Mouse (Mus musculus) embryonic fibroblast, embryonic 13.5 days (primary cell): ENCODE results near the gene Zfp981. TPM values are rescaled to one million over a fixed set of nuclear protein-coding genes. Genes with fewer than 3 reads are reported as not detected.
"Not testable (repeated sequence)": the region's sequence is repeated elsewhere in the genome, so short reads cannot be mapped to it uniquely, and the experiment has no call there.

ENCODE experiments used
- H3K27ac ChIP-seq: 2 replicates; pipeline ENCODE4 v1.5.1; 2012; ENCODE audit warnings: low read length, control low read depth, inconsistent platforms; ENCODE audit not compliant: insufficient read depth
- H3K4me1 ChIP-seq: 2 replicates; pipeline ENCODE4 v1.6.1; 2011; ENCODE audit warnings: low read length; ENCODE audit not compliant: control insufficient read depth, insufficient read depth
- H3K4me3 ChIP-seq: 2 replicates; pipeline ENCODE4 v1.5.1; 2011; ENCODE audit warnings: mild to moderate bottlenecking, control low read depth, low read length; ENCODE audit not compliant: insufficient read depth
- CTCF ChIP-seq: IDR thresholded peaks from 2 replicates; pipeline ENCODE4 v1.5.1; 2011; ENCODE audit warnings: mild to moderate bottlenecking, control low read depth, low read length, moderate library complexity, borderline replicate concordance; ENCODE audit not compliant: insufficient read depth
- POLR2A ChIP-seq: IDR thresholded peaks from 2 replicates; pipeline ENCODE4 v1.6.1; 2011; ENCODE audit warnings: low read depth, mild to moderate bottlenecking, control low read depth, low read length, moderate library complexity
- polyA plus RNA-seq: library from polyadenylated mRNA; stranded (reverse); fragments of >200 nt; gene quantifications from 2 replicates; pipeline ENCODE4 v1.2.4, GENCODE M21; 2011; ENCODE audit warnings: low read depth; ENCODE audit not compliant: missing spikeins, insufficient read length

Gene Zfp981
- polyA plus RNA-seq, 1 experiment = not detected

DNA sequence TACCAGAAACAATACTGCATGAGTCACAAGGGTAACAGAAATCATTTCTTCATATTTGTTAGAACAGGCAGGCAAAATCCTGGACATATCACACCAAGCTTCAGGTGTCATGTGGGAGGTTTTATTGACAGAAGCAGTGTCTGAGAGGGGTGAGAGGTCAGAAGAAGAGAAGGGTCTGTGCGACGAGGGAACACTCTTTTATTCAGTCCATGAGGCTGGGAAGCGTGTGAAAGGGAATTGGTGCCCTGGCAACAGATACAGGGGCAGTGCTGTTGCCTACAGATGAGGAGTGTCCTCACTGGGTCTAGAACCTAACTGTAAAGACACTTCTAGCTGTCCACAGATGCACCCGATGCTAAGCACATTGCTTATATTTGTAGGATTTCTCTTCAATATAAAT is 6.8 kb upstream of the Zfp981 start:
- no peaks in the 10 kb centered on the region for H3K4me1 ChIP-seq
- no peak for TF ChIP-seq POLR2A
- TF ChIP-seq CTCF = no peak
- H3K4me3 ChIP-seq = no peak overlapping the region
- H3K27ac ChIP-seq = no peak overlapping the region

DNA sequence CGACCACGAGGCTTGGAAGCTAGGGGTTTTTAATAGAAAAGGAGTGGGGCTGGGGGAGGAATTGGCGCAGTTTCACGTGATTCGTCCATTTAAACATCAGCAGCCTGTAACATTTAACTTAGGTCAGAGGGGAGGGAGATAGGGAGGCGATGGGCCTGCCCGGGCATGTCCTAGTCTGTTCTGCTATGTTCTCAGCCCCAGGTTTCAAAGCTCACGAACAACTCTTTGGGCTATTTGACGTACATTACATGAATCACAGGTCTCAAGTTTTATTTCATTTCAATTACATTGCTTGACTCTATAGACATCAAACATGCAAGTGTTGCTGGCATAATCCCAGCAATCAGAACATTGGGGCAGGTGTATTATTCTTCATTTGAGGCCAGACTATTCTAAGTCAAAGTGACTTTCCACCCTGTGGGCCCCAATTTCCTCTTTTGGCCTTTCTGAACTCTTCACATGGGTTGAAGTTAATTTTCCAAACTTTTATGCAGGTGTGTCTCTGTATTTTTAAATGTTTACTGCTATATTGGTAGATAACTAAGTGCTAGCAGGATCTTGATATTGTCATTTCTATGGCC is 4.0 kb upstream of the Zfp981 start:
- not testable (repeated sequence) for H3K4me3 ChIP-seq, H3K27ac ChIP-seq, H3K4me1 ChIP-seq

DNA sequence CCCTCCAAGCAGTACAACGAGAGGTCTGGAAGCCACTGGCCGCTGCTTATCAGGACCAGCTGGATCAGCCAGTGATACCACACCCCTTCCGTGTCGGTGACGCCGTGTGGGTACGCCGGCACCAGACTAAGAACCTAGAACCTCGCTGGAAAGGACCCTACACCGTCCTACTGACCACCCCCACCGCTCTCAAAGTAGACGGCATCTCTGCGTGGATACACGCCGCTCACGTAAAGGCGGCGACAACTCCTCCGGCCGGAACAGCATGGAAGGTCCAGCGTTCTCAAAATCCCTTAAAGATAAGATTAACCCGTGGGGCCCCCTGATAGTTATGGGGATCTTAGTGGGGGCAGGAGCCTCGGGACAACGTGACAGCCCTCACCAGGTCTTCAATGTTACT is 7.2 kb downstream of the Zfp981 start:
- H3K27ac ChIP-seq, H3K4me3 ChIP-seq, H3K4me1 ChIP-seq: not testable (repeated sequence)

DNA sequence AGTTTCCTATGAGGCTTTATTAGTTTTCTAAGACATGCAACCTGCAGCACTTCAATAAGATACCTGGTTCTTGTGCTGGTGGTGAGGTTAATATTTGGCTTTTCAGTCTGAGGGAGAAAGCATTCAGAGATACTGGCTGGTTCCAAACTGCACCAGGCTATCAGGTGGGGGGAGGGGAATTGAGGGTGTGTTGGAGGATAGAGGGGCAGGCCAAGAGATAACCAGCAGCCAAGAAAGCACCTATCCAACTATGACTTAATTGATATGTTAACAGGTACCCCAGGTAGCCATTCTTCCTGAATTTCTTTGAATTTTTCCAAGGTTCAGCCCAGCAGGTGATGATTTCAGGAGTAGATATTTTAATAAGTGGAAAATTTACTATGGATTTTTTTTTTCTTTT is 10.0 kb downstream of the Zfp981 start:
- not testable (repeated sequence) for H3K4me1 ChIP-seq, H3K4me3 ChIP-seq, H3K27ac ChIP-seq

DNA sequence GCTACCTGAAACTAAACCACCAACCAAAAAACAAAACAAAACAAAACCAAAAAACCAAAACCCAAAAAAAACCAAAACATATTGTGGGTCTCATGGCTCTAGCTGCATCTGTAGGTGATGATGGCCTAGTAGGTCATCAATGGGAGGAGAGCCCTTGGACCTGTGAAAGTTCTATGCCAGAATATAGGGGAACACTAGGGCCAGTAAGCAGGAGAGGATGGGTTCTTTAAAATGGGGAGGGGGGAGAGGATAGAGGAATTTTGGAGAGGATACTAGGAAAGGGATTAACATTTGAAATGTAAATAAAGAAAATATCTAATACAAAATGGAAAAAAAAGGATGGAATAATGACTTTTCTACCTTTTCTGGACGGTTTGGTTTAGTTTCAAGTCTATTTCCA is 14.6 kb downstream of the Zfp981 start:
- Histone ChIP-seq H3K27ac (no peak overlapping the region), H3K4me1 (no peaks in the 10 kb centered on the region), H3K4me3 (no peak overlapping the region)
- no peak for TF ChIP-seq POLR2A
- no peak for TF ChIP-seq CTCF

DNA sequence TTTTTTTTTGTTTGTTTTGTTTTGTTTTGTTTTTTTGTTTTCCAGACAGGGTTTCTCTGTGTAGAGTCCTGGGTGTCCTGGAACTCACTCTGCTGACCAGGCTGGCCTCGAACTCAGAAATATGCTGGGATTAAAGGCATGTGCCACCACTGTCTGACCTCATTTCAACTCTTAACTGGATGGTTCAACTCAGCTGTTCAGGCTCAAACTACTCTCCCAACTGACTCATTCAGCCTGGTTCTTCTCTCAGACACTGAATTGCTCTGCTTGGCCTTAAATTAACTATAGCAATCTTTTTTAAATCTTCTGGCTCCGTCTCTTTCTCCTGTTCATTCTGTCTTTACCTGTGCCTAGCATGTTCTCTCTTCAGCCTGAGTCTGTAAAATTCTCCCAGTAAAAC is 15.3 kb downstream of the Zfp981 start:
- not testable (repeated sequence) for H3K4me3 ChIP-seq, H3K4me1 ChIP-seq, H3K27ac ChIP-seq

DNA sequence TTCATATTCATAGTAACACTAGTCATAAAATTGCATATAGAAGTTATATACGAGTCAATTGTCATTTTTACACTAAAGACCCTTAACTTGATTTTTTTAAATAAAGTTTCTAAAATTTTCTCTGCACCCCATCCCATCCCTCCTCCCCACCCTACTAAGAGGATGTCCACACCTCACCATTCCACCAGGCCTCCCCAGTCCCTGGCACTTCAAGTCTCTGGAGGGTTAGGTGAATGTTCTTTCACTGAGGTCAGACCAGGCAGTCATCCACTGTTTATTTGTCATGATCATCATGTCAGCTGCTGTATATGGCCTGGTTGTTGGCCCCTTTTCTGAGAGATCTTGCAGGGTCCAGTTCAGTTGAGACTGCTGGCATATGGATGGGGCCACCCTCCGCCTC is 18.9 kb downstream of the Zfp981 start:
- TF ChIP-seq POLR2A = no peak
- TF ChIP-seq CTCF = no peak
- Histone ChIP-seq H3K27ac (no peak overlapping the region), H3K4me3 (no peak overlapping the region), H3K4me1 (no peaks in the 10 kb centered on the region)

DNA sequence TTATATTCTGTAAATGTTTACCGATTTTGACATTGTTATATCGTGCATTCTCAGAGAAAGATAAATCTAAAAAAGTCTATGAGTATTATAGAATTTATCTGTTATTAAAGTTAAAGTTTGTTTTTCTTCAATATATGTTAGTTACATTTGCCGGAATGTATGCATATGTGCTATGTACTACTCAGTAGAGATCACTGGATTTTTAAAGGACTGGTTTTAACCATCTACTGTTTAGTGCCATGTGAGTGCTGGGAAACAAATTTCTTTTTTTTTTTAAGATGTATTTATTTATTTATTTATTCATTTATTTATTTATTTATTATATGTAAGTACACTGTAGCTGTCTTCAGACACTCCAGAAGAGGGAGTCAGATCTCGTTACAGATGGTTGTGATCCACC is 32.7 kb downstream of the Zfp981 start:
- H3K27ac ChIP-seq = no peak overlapping the region
- H3K4me3 ChIP-seq = no peak overlapping the region
- TF ChIP-seq CTCF = no peak
- TF ChIP-seq POLR2A = no peak
- no peaks in the 10 kb centered on the region for H3K4me1 ChIP-seq

DNA sequence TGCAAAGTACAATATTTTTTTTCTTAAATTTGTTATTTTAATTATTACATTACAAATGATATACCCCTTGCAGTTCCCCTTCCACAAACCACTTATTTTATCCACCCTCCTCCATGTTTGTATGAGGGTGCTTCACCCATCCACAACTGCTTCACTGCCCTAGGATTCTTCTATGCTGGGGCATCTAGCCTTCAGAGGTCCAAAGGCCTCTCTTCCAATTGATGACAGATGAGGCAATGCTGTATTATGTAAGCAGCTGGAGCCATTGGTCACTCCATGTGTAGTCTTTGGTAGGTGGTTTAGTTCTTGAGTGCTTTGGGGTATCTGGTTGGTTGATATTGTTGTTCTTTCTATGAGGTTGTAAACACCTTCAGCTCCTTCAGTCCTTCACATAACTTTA is 34.1 kb downstream of the Zfp981 start:
- Histone ChIP-seq H3K4me1 (no peaks in the 10 kb centered on the region), H3K27ac (no peak overlapping the region), H3K4me3 (no peak overlapping the region)
- TF ChIP-seq POLR2A = no peak
- no peak for TF ChIP-seq CTCF

DNA sequence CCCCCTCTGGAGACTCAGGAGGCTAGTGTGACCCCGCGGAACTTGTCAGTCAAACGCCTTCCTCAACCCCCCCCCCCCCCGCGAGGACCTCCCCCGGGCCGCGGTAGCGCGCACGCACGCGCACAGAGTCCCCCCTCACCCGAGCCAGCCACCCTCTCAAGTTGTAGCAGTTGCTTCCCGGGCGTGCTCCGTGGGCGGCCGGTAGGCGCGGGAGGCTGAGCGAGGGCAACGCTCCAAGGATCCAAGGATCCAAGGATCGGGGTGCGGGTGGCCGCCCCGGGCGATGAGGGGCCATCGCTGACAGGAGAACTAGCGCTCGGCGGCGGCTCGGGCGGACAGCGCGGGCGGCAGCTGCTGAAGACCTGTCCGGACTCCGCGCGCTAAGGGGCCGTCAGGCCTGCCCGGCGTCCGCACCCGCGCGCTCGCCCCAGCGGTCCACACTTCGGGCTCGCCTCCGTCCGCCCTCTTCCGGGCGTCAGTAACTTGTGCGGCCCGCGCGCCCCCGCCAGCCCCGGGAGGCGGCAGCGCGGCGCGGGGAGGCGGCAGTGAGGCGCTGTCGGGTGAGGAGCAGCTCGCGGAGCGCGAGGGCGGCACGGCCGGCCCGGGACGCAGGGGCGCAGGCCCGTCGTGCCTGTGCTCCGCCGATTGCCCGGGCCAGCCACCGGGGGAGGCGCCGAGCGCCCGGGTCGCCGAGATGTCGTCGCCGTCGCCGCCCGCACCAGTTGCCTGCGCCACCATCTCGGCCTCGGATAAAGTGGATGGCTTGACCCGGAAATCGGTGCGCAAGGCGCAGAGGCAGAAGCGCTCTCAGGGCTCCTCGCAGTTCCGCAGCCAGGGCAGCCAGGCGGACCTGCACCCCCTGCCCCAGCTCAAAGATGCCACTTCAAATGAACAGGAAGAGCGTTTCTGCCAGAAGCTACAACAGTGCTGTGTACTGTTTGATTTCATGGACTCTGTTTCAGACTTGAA is 78.4 kb downstream of the Zfp981 start:
- H3K4me1 ChIP-seq, H3K4me3 ChIP-seq, H3K27ac ChIP-seq: not testable (repeated sequence)

Other genes starting within 250 kb of the Zfp981 start
- 8.5 and 9.1 TPM in 2 replicates for gene Zfp992, start 53.0 kb upstream of the Zfp981 start, polyA plus RNA-seq
- 16.3 and 34.2 TPM in 2 replicates for gene Zfp993, start 108.9 kb downstream of the Zfp981 start, polyA plus RNA-seq